Mouse (Mus musculus): ENCODE results near the gene Pard3. TPM values are rescaled to one million over a fixed set of nuclear protein-coding genes. Genes with fewer than 3 reads are reported as not detected.
A peak's percentile ranks its signal among the peaks of the same experiment; 100 is the strongest.

Pard3 gene
- polyA plus RNA-seq, 1 experiment from 2014 or later, result 30.0 TPM

DNA sequence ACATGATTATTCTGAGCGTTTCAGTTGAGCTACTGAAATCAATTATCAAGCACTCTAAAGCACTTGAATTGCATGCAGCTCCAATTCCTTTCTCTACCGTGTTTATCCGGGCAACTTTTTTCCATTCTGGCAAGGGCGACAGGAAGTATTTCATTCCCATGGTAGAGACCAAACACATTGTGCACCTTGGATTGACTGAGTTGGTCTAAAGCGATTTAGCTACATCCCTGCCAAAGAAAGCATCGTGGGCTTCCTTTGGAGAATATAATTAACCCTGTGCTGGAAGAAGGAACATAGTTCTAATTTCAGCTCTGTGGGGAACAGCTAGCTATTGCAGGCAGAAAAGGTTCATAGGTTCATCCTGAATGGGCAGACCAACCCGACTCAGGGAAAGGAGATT, 480.0 kb downstream of the Pard3 start:
- Histone ChIP-seq H3K36me3 (ENCODE audit: control insufficient read depth, insufficient read depth, low read length) (no peaks in the 10 kb centered on the region), H3K27me3 (ENCODE audit: control insufficient read depth, insufficient read depth, low read length) (no peaks in the 10 kb centered on the region), H3K4me3 (ENCODE audit: low read depth, low read length) (no peak overlapping the region), H3K4me2 (replicated peaks; ENCODE audit: low read depth) (no peak overlapping the region), H3K9me3 (ENCODE audit: control insufficient read depth, low read length) (no peaks in the 10 kb centered on the region), H3K9ac (ENCODE audit: low read length) (no peak overlapping the region), H3K4me1 (replicated peaks; ENCODE audit: control insufficient read depth, insufficient read depth) (no peaks in the 10 kb centered on the region), H3K27ac (replicated peaks) (no peak overlapping the region)
- WGBS, result 52% methylated on average over 7 of the region's 7 CpGs
- TF ChIP-seq CTCF (IDR thresholded peaks at IDR 0.05; ENCODE audit: low read depth) (no peak), EP300 (optimal IDR thresholded peaks at IDR 0.05) (no peak)
- no peak for ATAC-seq (ENCODE audit: low FRiP score, low TSS enrichment)
- DNase-seq (ENCODE audit: low spot score), result no peak

DNA sequence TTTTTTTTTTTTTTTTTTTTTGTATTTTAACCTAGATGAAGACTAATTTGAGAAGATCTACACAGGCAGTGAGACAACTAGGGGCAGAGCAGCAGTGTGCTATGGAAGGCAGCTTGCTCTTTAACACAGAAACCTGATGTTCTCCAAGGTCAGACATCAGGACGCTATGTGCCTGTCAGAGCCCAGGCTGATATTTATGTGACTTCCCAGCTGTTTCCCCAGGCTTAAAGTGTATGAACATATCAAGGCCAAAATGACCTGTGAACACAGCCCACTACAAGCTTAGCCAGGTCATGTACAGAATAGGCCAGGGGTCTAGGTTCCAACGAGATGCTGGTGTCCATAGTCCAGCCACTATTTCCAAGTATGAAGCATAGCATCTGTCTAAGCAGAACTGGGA, 482.5 kb downstream of the Pard3 start:
- ATAC-seq (ENCODE audit: low FRiP score, low TSS enrichment), result no peak
- no peak for TF ChIP-seq EP300 (optimal IDR thresholded peaks at IDR 0.05)
- no peak for TF ChIP-seq CTCF (IDR thresholded peaks at IDR 0.05; ENCODE audit: low read depth)
- Histone ChIP-seq H3K4me2 (replicated peaks; ENCODE audit: low read depth) (no peak overlapping the region), H3K9ac (ENCODE audit: low read length) (no peak overlapping the region), H3K27ac (replicated peaks) (no peak overlapping the region), H3K9me3 (ENCODE audit: control insufficient read depth, low read length) (no peaks in the 10 kb centered on the region), H3K36me3 (ENCODE audit: control insufficient read depth, insufficient read depth, low read length) (no peaks in the 10 kb centered on the region), H3K27me3 (ENCODE audit: control insufficient read depth, insufficient read depth, low read length) (no peaks in the 10 kb centered on the region), H3K4me1 (replicated peaks; ENCODE audit: control insufficient read depth, insufficient read depth) (no peaks in the 10 kb centered on the region), H3K4me3 (ENCODE audit: low read depth, low read length) (no peak overlapping the region)
- 68% methylated on average over 2 of the region's 2 CpGs for WGBS
- no peak for DNase-seq (ENCODE audit: low spot score)

DNA sequence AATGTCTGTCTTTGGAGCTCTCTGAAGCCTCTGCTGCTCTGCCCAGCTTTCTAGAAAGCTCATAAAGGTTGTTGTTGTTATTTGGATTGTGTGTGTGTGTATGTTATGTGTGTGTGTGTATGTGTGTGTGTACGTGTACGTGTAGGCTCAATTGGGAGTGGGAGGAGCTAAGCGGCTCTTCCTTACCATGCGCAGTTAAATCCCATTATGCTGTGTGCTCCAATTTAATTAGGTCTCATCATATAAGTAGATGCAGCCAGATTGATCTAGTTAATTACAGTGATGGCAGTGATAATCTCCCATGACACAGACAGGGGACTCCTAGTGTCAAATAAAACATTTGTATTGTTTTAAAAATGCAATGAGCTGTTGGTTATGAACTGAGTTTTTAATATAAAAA, 487.2 kb downstream of the Pard3 start:
- Histone ChIP-seq H3K4me1 (replicated peaks; ENCODE audit: control insufficient read depth, insufficient read depth) (no peaks in the 10 kb centered on the region), H3K27me3 (ENCODE audit: control insufficient read depth, insufficient read depth, low read length) (no peaks in the 10 kb centered on the region), H3K9me3 (ENCODE audit: control insufficient read depth, low read length) (no peaks in the 10 kb centered on the region), H3K4me3 (ENCODE audit: low read depth, low read length) (no peak overlapping the region), H3K9ac (ENCODE audit: low read length) (no peak overlapping the region), H3K4me2 (replicated peaks; ENCODE audit: low read depth) (no peak overlapping the region), H3K27ac (replicated peaks) (no peak overlapping the region), H3K36me3 (ENCODE audit: control insufficient read depth, insufficient read depth, low read length) (no peaks in the 10 kb centered on the region)
- TF ChIP-seq CTCF (IDR thresholded peaks at IDR 0.05; ENCODE audit: low read depth) (no peak), EP300 (optimal IDR thresholded peaks at IDR 0.05) (no peak)
- ATAC-seq (ENCODE audit: low FRiP score, low TSS enrichment), result no peak
- no peak for DNase-seq (ENCODE audit: low spot score)
- WGBS, result 86% methylated on average over 4 of the region's 4 CpGs

DNA sequence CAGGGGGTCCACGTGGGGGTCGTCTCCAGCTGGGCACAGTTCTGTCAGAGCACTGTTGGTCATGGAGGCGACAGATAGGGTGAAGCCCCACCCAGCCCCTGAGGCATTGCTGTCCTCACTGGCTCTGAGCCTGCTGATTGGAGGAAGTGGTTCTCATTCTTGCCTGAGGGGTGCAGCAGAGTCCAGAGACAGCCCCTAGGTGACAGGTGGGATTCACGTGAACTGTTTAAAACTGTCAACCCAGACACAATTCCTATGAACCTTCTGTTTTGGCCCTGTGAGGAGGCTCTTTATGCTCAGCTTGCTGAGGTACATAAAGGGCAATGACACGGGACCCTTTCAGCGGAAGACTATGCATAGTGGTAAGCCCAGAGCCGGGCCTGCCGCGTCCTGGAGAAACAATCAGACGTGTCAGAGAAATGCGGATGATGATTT, 488.5 kb downstream of the Pard3 start:
- H3K4me3 ChIP-seq (ENCODE audit: low read depth, low read length), result no peak overlapping the region
- ATAC-seq (ENCODE audit: low FRiP score, low TSS enrichment) (no peak), DNase-seq (ENCODE audit: low spot score) (no peak)
- WGBS, result 60% methylated on average over 11 of the region's 11 CpGs
- no peaks in the 10 kb centered on the region for H3K4me1 ChIP-seq (replicated peaks; ENCODE audit: control insufficient read depth, insufficient read depth)
- no peak overlapping the region for H3K27ac ChIP-seq (replicated peaks)
- TF ChIP-seq EP300 (optimal IDR thresholded peaks at IDR 0.05) (no peak), CTCF (IDR thresholded peaks at IDR 0.05; ENCODE audit: low read depth) (peak; percentile 42)
- no peaks in the 10 kb centered on the region for H3K36me3 ChIP-seq (ENCODE audit: control insufficient read depth, insufficient read depth, low read length)
- no peak overlapping the region for H3K4me2 ChIP-seq (replicated peaks; ENCODE audit: low read depth)
- no peaks in the 10 kb centered on the region for H3K9me3 ChIP-seq (ENCODE audit: control insufficient read depth, low read length)
- H3K27me3 ChIP-seq (ENCODE audit: control insufficient read depth, insufficient read depth, low read length), result no peaks in the 10 kb centered on the region
- H3K9ac ChIP-seq (ENCODE audit: low read length), result no peak overlapping the region

DNA sequence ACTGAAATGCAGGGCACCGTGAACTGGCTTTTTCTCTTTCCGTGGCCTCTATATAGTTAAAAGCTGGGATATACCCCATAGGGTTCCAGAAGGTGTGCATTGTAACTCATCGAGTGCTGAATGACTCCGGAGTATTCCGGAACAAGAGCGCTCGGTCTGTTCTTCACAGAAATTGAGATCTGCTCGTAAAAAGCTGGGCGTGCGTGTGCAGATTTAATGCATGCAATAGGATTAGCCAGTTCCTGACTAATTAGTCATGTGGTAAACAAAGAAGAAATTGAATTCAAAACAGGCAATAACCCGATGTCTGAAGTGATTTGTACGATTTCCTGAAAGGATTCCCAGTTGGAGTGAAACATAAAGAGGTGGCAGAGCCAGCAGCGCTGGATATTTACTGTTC, 489.1 kb downstream of the Pard3 start:
- H3K4me3 ChIP-seq (ENCODE audit: low read depth, low read length), result no peak overlapping the region
- ATAC-seq (ENCODE audit: low FRiP score, low TSS enrichment), result no peak
- H3K27ac ChIP-seq (replicated peaks), result no peak overlapping the region
- H3K9me3 ChIP-seq (ENCODE audit: control insufficient read depth, low read length), result no peaks in the 10 kb centered on the region
- no peak for DNase-seq (ENCODE audit: low spot score)
- no peak overlapping the region for H3K4me2 ChIP-seq (replicated peaks; ENCODE audit: low read depth)
- no peaks in the 10 kb centered on the region for H3K4me1 ChIP-seq (replicated peaks; ENCODE audit: control insufficient read depth, insufficient read depth)
- 77% methylated on average over 13 of the region's 13 CpGs for WGBS
- no peaks in the 10 kb centered on the region for H3K27me3 ChIP-seq (ENCODE audit: control insufficient read depth, insufficient read depth, low read length)
- no peaks in the 10 kb centered on the region for H3K36me3 ChIP-seq (ENCODE audit: control insufficient read depth, insufficient read depth, low read length)
- H3K9ac ChIP-seq (ENCODE audit: low read length), result no peak overlapping the region
- TF ChIP-seq EP300 (optimal IDR thresholded peaks at IDR 0.05), result no peak
- TF ChIP-seq CTCF (IDR thresholded peaks at IDR 0.05; ENCODE audit: low read depth), result no peak

DNA sequence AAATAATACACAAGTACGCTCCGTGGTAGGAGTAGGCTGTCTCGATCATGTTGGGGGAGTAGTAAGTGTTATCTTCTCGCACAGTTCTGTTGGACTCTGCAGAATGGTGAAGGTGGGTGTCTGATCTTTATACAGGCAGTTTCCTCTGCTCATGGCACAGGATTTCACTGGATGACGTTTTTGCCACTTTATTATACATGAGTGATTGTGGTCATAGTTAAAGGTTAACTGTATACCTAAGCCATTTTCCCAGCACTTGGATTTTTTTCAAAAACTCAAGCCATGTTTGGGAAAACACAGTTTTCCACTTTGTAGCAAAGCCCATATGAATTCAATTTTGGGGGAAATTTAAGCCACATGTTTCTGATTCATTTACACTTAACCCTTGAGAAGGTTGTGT, 489.9 kb downstream of the Pard3 start:
- Histone ChIP-seq H3K4me2 (replicated peaks; ENCODE audit: low read depth) (no peak overlapping the region), H3K4me3 (ENCODE audit: low read depth, low read length) (no peak overlapping the region), H3K36me3 (ENCODE audit: control insufficient read depth, insufficient read depth, low read length) (no peaks in the 10 kb centered on the region), H3K9me3 (ENCODE audit: control insufficient read depth, low read length) (no peaks in the 10 kb centered on the region), H3K4me1 (replicated peaks; ENCODE audit: control insufficient read depth, insufficient read depth) (no peaks in the 10 kb centered on the region), H3K27me3 (ENCODE audit: control insufficient read depth, insufficient read depth, low read length) (no peaks in the 10 kb centered on the region), H3K9ac (ENCODE audit: low read length) (no peak overlapping the region), H3K27ac (replicated peaks) (no peak overlapping the region)
- 79% methylated on average over 5 of the region's 5 CpGs for WGBS
- no peak for ATAC-seq (ENCODE audit: low FRiP score, low TSS enrichment)
- TF ChIP-seq EP300 (optimal IDR thresholded peaks at IDR 0.05) (no peak), CTCF (IDR thresholded peaks at IDR 0.05; ENCODE audit: low read depth) (no peak)
- DNase-seq (ENCODE audit: low spot score), result no peak

Data from stomach, postnatal 0 days (tissue).